Mouse (Mus musculus): ENCODE data around the gene Itgb7. TPM values are rescaled to one million over a fixed set of nuclear protein-coding genes. Genes with fewer than 3 reads are reported as not detected.

Gene Itgb7
- 0.33 and 0.99 TPM in 2 replicates for polyA plus RNA-seq (2015; fragmentation: Nextera tagmentation; extraction: Ambion mirVana)

DNA sequence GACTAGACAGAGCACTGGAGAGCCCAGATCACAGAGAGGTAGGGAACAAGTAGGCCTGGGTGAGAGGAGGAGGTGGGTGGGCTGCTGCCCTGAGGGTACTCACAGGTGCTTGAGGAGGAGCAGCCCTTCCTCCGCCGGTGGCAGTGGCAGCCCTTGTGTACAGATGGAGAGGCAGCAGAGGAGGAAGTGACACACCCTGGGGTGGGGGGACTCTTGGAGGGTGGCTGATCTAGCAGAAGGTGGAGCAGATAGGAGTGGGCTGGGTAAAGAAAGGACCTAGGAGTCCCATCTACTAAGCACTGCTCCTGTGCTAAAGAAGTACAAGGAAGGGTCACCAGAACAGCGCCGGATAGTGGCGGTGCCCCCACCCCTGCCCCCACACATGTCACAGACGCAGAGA, at the start of gene Itgb7:
Gene Itgb7, minus strand, starts transcription at position 197 of the 400 bp plus-strand sequence.
- H3K4me1 ChIP-seq, result peaks cover 4% of the 10 kb centered on the region; the same call in 1 of the 2 replicates
- no peaks in the 10 kb centered on the region for H3K27me3 ChIP-seq
- H3K27ac ChIP-seq (replicated peaks), result no peak within 1 kb of the TSS
- no peak within 1 kb of the TSS for H3K9ac ChIP-seq (replicated peaks)
- H3K4me2 ChIP-seq (replicated peaks), result no peak within 1 kb of the TSS
- H3K4me3 ChIP-seq, result no peak within 1 kb of the TSS
- 64% methylated on average over 6 of the region's 6 CpGs for WGBS
- ATAC-seq (replicated peaks), result no peak
- H3K36me3 ChIP-seq, result no peaks in the 10 kb centered on the region
- H3K9me3 ChIP-seq, result no peaks in the 10 kb centered on the region

DNA sequence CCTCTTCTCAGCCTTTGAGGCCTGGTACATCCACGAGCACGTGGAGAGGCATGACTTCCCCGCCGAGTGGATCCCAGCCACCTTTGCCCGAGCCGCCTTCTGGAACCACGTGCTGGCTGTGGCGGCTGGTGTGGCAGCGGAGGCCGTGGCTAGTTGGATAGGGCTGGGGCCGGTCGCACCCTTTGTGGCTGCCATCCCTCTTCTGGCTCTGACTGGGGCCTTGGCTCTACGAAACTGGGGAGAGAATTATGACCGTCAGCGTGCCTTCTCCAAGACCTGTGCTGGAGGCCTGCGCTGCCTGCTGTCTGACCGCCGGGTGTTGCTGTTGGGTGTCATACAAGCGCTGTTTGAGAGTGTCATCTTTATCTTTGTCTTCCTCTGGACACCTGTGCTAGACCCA, 48.9 kb upstream of the Itgb7 start:
- no peak for ATAC-seq (replicated peaks)
- Histone ChIP-seq H3K27ac (replicated peaks) (no peak overlapping the region), H3K27me3 (no peaks in the 10 kb centered on the region), H3K9ac (replicated peaks) (no peak overlapping the region), H3K4me1 (peaks cover 16% of the 10 kb centered on the region), H3K9me3 (no peaks in the 10 kb centered on the region), H3K4me2 (replicated peaks) (peak overlapping the region; percentile 79; the same call in 1 of the 2 replicates), H3K4me3 (peak overlapping the region; percentile 84), H3K36me3 (peaks cover 12% of the 10 kb centered on the region)
- 96% methylated on average over 19 of the region's 19 CpGs for WGBS

DNA sequence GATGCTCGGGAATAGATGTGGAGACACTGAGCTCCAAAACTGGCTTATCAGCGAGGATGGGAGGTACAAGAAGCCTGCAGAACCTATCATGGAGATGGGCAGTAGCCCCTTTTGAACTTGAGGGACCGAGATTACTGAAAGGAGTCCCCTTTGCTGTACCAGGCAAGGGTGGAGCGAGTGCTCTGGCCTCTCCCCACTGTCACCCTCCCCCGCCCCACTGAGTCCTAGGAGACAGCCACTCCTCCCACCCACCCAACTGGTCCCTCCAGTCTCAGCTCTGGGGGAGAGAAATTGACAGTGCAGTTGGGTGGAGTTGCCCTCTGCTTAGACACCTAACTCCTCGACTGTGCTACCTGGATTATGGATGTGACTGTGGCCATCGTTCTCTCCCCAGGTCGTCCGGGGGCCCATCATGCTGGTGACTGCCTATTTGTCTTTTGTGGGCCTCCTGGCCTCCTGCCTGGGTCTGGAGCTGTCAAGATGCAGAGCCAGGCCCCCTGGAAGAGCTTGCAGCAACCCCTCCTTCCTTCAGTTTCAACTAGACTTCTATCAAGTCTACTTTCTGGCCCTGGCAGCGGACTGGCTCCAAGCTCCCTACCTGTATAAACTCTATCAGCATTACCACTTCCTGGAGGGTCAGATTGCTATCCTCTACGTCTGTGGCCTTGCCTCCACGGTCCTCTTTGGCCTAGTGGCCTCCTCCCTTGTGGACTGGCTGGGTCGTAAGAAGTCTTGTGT, 48.2 kb upstream of the Itgb7 start:
- H3K9ac ChIP-seq (replicated peaks), result peak overlapping the region; percentile 86
- no peaks in the 10 kb centered on the region for H3K27me3 ChIP-seq
- peaks cover 12% of the 10 kb centered on the region for H3K36me3 ChIP-seq
- peak overlapping the region; percentile 84 for H3K4me3 ChIP-seq
- peak; percentile 42 for ATAC-seq (replicated peaks)
- no peaks in the 10 kb centered on the region for H3K9me3 ChIP-seq
- H3K4me2 ChIP-seq (replicated peaks), result peak overlapping the region; percentile 79
- H3K27ac ChIP-seq (replicated peaks), result peak overlapping the region; percentile 82
- peaks cover 16% of the 10 kb centered on the region for H3K4me1 ChIP-seq
- 29% methylated on average over 13 of the region's 13 CpGs for WGBS

DNA sequence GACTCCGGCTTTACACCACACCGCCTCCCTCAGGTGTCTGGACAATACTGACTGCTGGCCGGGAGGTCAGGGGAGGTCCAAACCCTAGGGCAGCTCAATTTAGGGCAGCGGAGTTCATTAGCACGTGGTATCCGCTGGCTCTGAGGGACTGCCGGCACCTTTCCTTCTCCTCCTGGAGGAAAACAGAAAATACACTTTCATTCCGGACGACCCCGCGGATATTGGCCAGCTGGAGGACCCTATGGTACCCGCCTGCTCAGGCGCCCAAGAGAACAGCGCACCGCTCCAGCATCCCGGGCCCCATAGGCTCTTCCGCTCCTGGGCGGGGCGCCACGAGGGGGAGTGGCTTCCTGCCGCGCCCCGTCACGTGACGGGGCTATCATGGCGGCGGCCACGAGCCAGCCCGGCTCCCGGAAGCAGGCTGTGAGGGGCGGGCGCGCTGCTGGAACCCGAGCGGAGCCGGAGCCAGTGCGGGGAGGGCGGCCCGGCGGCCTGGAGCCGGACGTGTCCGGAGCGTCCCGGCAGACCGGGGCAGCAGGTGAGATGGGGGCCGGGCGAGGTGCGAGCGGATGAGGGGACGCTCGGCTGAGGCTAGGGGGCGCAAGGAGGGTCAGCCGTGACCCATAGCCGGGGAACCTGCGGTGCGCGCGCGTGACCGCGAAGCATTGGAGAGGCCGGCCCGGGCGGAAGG, 47.5 kb upstream of the Itgb7 start, which contains the start of gene Mfsd5:
Gene Mfsd5, plus strand, starts transcription at position 363 of the 691 bp plus-strand sequence.
- peak within 1 kb of the TSS; percentile 82 for H3K27ac ChIP-seq (replicated peaks)
- ATAC-seq (replicated peaks), result peak; percentile 96
- H3K9me3 ChIP-seq, result no peaks in the 10 kb centered on the region
- peaks cover 12% of the 10 kb centered on the region for H3K36me3 ChIP-seq
- peak within 1 kb of the TSS; percentile 79 for H3K4me2 ChIP-seq (replicated peaks)
- H3K4me1 ChIP-seq, result peaks cover 16% of the 10 kb centered on the region
- H3K4me3 ChIP-seq, result peak within 1 kb of the TSS; percentile 84
- H3K27me3 ChIP-seq, result no peaks in the 10 kb centered on the region
- peak within 1 kb of the TSS; percentile 86 for H3K9ac ChIP-seq (replicated peaks)
- under 1% methylated on average over 65 of the region's 65 CpGs for WGBS

DNA sequence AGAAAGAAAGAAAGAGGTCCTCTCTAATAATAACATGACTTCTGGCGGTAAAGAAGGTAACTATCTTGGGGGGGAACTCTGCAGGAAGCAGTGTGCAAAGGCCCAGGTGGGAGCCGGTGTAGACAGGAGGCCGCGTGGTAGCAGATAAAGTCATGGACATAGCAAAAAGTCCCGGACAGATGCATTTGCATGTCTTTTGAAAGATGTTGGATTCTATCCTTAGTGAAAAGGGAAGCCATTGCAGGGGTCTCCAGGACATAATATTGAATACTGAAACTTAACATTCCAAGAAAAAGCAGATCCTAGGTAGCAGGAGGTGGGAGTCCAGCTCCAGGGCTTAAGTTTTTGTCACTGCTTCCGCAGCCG, 47.0 kb upstream of the Itgb7 start:
- ATAC-seq (replicated peaks), result no peak
- Histone ChIP-seq H3K4me2 (replicated peaks) (peak overlapping the region; percentile 79), H3K9me3 (no peaks in the 10 kb centered on the region), H3K4me1 (peaks cover 16% of the 10 kb centered on the region), H3K9ac (replicated peaks) (peak overlapping the region; percentile 86), H3K4me3 (peak overlapping the region; percentile 84), H3K36me3 (peaks cover 12% of the 10 kb centered on the region), H3K27me3 (no peaks in the 10 kb centered on the region), H3K27ac (replicated peaks) (peak overlapping the region; percentile 82)
- WGBS, result 35% methylated on average over 7 of the region's 7 CpGs

DNA sequence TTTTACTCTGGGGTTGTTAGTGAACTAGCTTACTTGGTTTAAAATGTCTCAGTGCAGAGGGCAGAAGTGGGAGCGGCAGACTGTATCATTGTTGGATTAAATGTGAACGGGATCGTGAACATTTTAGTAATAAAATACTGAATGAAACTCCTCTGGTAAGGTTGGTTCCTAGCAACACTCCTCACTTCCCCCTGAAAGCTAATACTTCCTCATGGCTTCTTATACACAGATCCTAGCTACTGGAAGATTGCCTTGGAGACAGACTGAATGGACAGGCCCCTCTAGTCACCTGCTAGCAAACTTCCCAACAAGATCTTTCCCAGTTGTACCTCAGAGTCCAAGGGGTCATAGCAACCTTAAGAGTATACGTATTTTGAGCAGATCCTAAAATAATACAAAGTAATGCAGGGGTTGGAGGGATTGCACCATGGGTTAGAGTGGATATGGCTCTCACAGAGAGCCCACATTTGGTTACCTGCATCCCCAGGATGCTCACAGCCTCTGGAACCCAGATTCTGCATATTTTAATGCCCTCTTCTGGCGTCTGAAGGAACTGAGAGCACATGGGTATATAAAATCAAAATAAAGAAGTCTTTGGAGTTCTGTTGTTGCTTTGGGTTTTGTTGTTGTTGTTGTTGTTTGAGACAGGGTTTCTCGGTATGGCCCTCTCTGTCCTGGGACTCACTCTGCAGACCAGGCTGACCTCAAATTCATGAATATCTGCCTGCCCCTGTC, 42.4 kb upstream of the Itgb7 start:
- Histone ChIP-seq H3K36me3 (no peaks in the 10 kb centered on the region), H3K4me1 (peaks cover 5% of the 10 kb centered on the region), H3K4me3 (no peak overlapping the region), H3K4me2 (replicated peaks) (no peak overlapping the region), H3K27ac (replicated peaks) (no peak overlapping the region), H3K9ac (replicated peaks) (no peak overlapping the region), H3K27me3 (peaks cover 7% of the 10 kb centered on the region; the same call in 1 of the 2 replicates), H3K9me3 (no peaks in the 10 kb centered on the region)
- WGBS, result 76% methylated on average over 6 of the region's 6 CpGs
- no peak for ATAC-seq (replicated peaks)

DNA sequence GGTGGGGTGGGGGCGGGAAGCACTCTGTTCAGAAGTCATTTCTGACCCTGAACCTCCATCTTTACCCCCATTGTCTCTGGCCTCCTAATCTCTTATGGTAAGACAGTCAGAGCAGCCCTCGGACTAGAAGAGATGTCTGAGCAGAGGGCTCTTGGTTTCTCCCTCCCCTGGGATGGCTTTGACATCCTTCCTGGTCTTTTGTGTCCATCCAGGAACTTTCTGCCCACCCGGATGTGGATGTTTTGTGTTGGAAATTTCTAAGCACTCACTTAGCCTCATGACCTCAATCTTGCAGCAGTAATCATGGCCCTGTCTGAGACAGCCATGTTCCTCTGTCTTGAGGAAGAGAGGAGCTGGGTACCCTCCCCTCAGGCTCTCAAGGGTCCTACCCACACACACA, 39.7 kb upstream of the Itgb7 start:
- WGBS, result 20% methylated on average over 3 of the region's 3 CpGs
- Histone ChIP-seq H3K4me2 (replicated peaks) (no peak overlapping the region), H3K27ac (replicated peaks) (no peak overlapping the region), H3K4me3 (no peak overlapping the region), H3K9ac (replicated peaks) (no peak overlapping the region), H3K9me3 (no peaks in the 10 kb centered on the region), H3K27me3 (peaks cover 7% of the 10 kb centered on the region; the same call in 1 of the 2 replicates), H3K4me1 (no peaks in the 10 kb centered on the region), H3K36me3 (no peaks in the 10 kb centered on the region)
- no peak for ATAC-seq (replicated peaks)

DNA sequence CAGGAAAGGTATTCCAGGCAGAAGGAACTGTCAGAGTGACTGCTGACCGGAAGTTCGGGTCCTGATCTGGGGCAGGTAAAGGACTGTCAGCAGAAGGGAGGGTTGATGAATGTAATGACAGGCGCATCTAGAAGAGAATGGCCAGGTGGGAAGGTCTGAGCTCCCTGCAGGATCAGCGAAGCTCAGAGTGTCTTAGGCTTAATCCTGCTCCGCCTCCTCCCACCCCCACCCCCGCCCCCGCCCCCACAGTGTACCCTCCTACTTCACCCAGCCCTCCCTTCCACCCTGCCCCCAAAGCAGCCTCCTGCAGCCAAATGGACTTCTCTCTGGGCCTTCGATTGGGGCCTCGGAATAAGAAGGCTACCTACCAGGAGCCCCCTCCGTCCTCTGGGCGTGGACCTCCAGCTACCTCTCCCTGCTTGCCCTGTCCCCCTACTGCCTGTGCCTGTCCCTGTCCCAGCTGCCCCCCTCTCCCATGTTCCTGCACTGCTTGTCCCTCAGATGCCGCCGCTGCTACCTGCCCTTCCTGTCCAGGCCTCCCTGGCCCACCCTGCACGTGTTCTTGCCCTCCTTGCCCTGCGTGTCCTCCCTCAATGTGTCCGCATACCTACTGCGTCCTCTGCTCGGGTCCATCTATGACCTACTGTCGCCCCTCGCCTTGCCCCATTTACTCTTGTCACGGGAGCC, 38.7 kb upstream of the Itgb7 start, which contains the start of gene Gm9918:
Gene Gm9918, plus strand, starts transcription at position 290 of the 687 bp plus-strand sequence.
- WGBS, result 7% methylated on average over 17 of the region's 21 CpGs
- Histone ChIP-seq H3K4me1 (no peaks in the 10 kb centered on the region), H3K36me3 (no peaks in the 10 kb centered on the region), H3K27me3 (peaks cover 7% of the 10 kb centered on the region; the same call in 1 of the 2 replicates), H3K4me3 (no peak within 1 kb of the TSS), H3K4me2 (replicated peaks) (peak within 1 kb of the TSS; percentile 10; the same call in 1 of the 2 replicates), H3K9ac (replicated peaks) (no peak within 1 kb of the TSS), H3K27ac (replicated peaks) (no peak within 1 kb of the TSS), H3K9me3 (no peaks in the 10 kb centered on the region)
- no peak for ATAC-seq (replicated peaks)

DNA sequence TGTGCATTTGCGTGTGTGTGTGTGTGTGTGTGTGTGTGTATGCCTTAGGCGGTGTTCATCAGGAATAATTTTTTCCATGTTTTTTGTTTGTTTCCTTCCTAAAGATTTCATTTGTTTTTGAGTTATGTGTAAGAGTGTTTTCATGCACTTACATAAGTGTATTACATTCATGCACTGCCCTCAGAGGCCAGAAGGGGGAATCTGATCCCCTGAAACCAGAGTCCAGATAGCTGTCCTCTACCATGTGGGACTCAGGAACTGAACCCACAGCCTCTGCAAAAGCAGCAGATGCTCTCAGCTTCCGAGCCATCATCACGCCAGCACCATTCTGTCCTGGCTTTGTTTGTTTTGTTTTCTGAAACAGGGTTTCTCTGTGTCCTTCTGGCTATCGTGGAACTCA, 33.8 kb upstream of the Itgb7 start:
- no peak overlapping the region for H3K4me2 ChIP-seq (replicated peaks)
- H3K9ac ChIP-seq (replicated peaks), result no peak overlapping the region
- H3K4me1 ChIP-seq, result no peaks in the 10 kb centered on the region
- no peak overlapping the region for H3K27ac ChIP-seq (replicated peaks)
- H3K9me3 ChIP-seq, result no peaks in the 10 kb centered on the region
- H3K27me3 ChIP-seq, result peaks cover 1% of the 10 kb centered on the region; the same call in 1 of the 2 replicates
- no peak overlapping the region for H3K4me3 ChIP-seq
- no peaks in the 10 kb centered on the region for H3K36me3 ChIP-seq
- ATAC-seq (replicated peaks), result no peak
- 91% methylated on average over 5 of the region's 5 CpGs for WGBS

DNA sequence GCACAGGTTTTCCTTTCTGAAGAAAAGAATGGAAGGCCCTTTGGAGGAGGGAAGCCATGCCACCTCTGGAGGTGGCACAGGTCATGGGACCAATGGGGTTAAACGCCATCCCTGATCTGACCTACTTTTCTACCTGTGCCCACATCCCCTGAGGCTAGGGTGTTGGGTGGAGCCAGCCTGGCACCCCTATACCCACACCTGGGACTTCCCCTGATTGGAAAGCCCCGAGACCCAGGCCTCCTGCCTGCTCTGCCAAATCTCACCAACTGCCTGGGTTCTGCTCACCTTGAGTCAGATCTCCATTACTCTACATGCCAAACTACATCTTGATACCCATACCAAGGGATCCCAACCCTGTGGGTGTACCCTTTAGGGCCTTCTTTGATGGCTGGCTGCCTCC, 31.3 kb upstream of the Itgb7 start:
- Histone ChIP-seq H3K27me3 (no peaks in the 10 kb centered on the region), H3K36me3 (no peaks in the 10 kb centered on the region), H3K9me3 (no peaks in the 10 kb centered on the region), H3K4me2 (replicated peaks) (no peak overlapping the region), H3K4me1 (peaks cover 7% of the 10 kb centered on the region), H3K27ac (replicated peaks) (no peak overlapping the region), H3K9ac (replicated peaks) (no peak overlapping the region), H3K4me3 (no peak overlapping the region)
- 79% methylated on average over 2 of the region's 2 CpGs for WGBS
- no peak for ATAC-seq (replicated peaks)

DNA sequence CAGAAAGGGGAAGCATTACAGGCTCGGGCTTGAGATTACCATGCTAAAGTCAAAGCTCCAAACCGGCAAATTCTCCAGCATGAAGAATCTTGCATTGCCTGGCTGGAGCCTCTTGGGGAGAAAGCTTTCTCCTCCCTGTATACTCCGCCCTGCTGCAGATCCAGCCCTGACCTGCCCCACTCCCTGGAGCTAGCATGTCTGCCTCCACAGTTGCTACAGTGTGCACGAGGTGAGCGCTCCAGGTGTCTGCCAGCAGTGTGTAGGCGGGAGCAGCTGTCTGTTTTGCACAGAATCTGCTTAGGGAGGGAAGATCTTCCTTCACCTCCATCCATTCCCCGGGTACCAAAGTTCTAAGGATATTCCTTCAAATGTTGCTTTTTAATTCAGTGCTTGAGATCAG, 30.8 kb upstream of the Itgb7 start:
- Histone ChIP-seq H3K27ac (replicated peaks) (no peak overlapping the region), H3K4me3 (no peak overlapping the region), H3K4me2 (replicated peaks) (no peak overlapping the region), H3K9me3 (no peaks in the 10 kb centered on the region), H3K36me3 (no peaks in the 10 kb centered on the region), H3K27me3 (no peaks in the 10 kb centered on the region), H3K9ac (replicated peaks) (no peak overlapping the region), H3K4me1 (peaks cover 12% of the 10 kb centered on the region)
- WGBS, result 52% methylated on average over 7 of the region's 7 CpGs
- ATAC-seq (replicated peaks), result no peak

All from forebrain, embryonic 15.5 days (tissue).